Mouse (Mus musculus): Measurements from ENCODE around the gene Vmn2r23. TPM values are rescaled to one million over a fixed set of nuclear protein-coding genes. Genes with fewer than 3 reads are reported as not detected.
"Not testable (repeated sequence)": the region's sequence is repeated elsewhere in the genome, so short reads cannot be mapped to it uniquely, and the experiment has no call there.

Gene Vmn2r23
- polyA plus RNA-seq (2012; rRNA removed), result not detected in 2 replicates

- no peak within 1 kb of the TSS for H3K4me3 ChIP-seq (replicated peaks; ENCODE audit: insufficient read depth, low read depth, low read length)
- 64% methylated on average over 1 of the region's 1 CpGs for WGBS
These were observed at the start of gene Vmn2r23 for GRCm38 (mm10) chr6:123702370-123702769. Gene Vmn2r23 (plus strand): TSS chr6:123702670.

GRCm38 (mm10) chr6:123657040-123657439 is 45.4 kb upstream of the Vmn2r23 start:
- 63% methylated on average over 6 of the region's 6 CpGs for whole genome bisulfite sequencing
- Histone ChIP-seq H3K27me3 (ENCODE audit: control insufficient read depth, insufficient read depth, low read length) (no peaks in the 10 kb centered on the region), H3K4me3 (replicated peaks; ENCODE audit: insufficient read depth, low read depth, low read length) (no peak overlapping the region), H3K27ac (ENCODE audit: insufficient read depth, low read length) (no peak overlapping the region), H3K4me1 (ENCODE audit: control insufficient read depth, insufficient read depth, low read length) (no peaks in the 10 kb centered on the region)
- DNase-seq, result no peak
- TF ChIP-seq POLR2A (IDR thresholded peaks at IDR 0.05; ENCODE audit: borderline replicate concordance, insufficient read depth, low read length) (no peak), CTCF (IDR thresholded peaks at IDR 0.05; ENCODE audit: borderline replicate concordance, insufficient read depth, low read depth, low read length) (no peak)

More at GRCm38 (mm10) chr6:123702370-123702769, at the start of gene Vmn2r23:
- H3K4me1 ChIP-seq (ENCODE audit: control insufficient read depth, insufficient read depth, low read length), result no peaks in the 10 kb centered on the region
- DNase-seq, result no peak
- H3K27ac ChIP-seq (ENCODE audit: insufficient read depth, low read length), result no peak within 1 kb of the TSS
- no peak for TF ChIP-seq CTCF (IDR thresholded peaks at IDR 0.05; ENCODE audit: borderline replicate concordance, insufficient read depth, low read depth, low read length)
- no peaks in the 10 kb centered on the region for H3K27me3 ChIP-seq (ENCODE audit: control insufficient read depth, insufficient read depth, low read length)

DNA sequence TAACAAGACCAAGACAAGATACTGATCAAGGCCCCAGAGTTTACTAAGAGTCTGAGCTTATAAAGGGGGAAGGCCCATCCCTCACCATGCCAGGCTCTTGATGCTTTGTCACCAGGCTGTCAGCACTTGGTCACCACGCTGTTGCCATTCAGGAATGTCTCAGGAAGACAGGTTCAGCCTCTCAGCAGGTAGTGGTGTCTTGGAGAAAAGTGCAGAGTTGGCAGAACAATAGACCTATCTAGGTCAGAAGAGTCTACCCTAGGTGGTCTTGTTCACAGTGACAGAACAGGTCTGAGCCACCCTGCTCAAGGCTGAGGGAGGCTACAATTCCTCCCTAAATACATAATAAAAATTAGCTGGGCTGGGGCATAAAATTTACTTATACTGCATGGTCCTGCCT is 5.8 kb upstream of the Vmn2r23 start:
- not testable (repeated sequence) for H3K27me3 ChIP-seq (ENCODE audit: control insufficient read depth, insufficient read depth, low read length); H3K4me3 ChIP-seq (replicated peaks; ENCODE audit: insufficient read depth, low read depth, low read length); DNase-seq; H3K27ac ChIP-seq (ENCODE audit: insufficient read depth, low read length); H3K4me1 ChIP-seq (ENCODE audit: control insufficient read depth, insufficient read depth, low read length)
- 6% methylated on average over 1 of the region's 1 CpGs for WGBS

DNA sequence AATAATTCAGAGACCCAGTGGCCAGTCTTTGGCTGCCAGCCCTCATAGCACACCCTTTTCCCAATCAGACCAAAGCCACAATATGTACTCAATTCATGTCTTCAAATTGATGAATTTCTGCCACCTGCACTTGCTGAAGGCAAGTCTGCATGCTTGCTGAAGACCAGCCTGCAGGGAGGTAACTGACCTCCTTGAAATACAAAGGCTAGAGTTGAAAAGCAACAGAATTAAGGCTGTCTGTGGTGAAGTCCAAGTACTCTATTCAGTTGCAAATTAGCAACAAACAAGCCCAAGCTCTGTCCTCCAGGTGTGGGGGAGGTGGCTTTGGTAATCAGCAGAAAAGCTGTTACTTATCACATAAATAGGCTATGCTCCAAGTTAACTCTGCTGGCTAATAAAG is 5.3 kb upstream of the Vmn2r23 start:
- H3K27me3 ChIP-seq (ENCODE audit: control insufficient read depth, insufficient read depth, low read length), result no peaks in the 10 kb centered on the region
- no peak overlapping the region for H3K4me3 ChIP-seq (replicated peaks; ENCODE audit: insufficient read depth, low read depth, low read length)
- no peak for TF ChIP-seq CTCF (IDR thresholded peaks at IDR 0.05; ENCODE audit: borderline replicate concordance, insufficient read depth, low read depth, low read length)
- TF ChIP-seq POLR2A (IDR thresholded peaks at IDR 0.05; ENCODE audit: borderline replicate concordance, insufficient read depth, low read length), result no peak
- no peak overlapping the region for H3K27ac ChIP-seq (ENCODE audit: insufficient read depth, low read length)
- no peaks in the 10 kb centered on the region for H3K4me1 ChIP-seq (ENCODE audit: control insufficient read depth, insufficient read depth, low read length)
- no peak for DNase-seq

DNA sequence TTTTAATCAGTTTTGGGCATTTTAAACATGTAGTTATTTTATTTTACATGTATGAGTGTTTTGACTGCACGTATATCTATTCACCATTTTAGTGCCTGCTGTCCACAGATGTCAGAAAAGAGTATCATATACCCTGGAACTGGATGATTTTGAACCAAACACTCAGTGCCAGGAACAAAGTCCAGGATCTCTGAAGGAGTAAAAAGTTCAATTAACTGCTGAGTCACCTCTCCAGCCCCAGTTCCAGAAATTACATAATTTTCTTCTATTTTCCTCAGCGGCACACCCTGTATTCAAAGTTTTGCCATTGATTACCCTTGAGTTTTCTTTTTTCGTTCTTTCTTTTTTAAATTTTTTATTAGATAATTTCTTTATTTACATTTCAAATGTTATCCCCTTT is 67.6 kb downstream of the Vmn2r23 start:
- no peak for TF ChIP-seq POLR2A (IDR thresholded peaks at IDR 0.05; ENCODE audit: borderline replicate concordance, insufficient read depth, low read length)
- TF ChIP-seq CTCF (IDR thresholded peaks at IDR 0.05; ENCODE audit: borderline replicate concordance, insufficient read depth, low read depth, low read length), result no peak
- H3K27me3 ChIP-seq (ENCODE audit: control insufficient read depth, insufficient read depth, low read length), result no peaks in the 10 kb centered on the region
- no peak overlapping the region for H3K27ac ChIP-seq (ENCODE audit: insufficient read depth, low read length)
- no peak overlapping the region for H3K4me3 ChIP-seq (replicated peaks; ENCODE audit: insufficient read depth, low read depth, low read length)
- WGBS, result 78% methylated on average over 3 of the region's 3 CpGs
- no peaks in the 10 kb centered on the region for H3K4me1 ChIP-seq (ENCODE audit: control insufficient read depth, insufficient read depth, low read length)
- DNase-seq, result no peak

DNA sequence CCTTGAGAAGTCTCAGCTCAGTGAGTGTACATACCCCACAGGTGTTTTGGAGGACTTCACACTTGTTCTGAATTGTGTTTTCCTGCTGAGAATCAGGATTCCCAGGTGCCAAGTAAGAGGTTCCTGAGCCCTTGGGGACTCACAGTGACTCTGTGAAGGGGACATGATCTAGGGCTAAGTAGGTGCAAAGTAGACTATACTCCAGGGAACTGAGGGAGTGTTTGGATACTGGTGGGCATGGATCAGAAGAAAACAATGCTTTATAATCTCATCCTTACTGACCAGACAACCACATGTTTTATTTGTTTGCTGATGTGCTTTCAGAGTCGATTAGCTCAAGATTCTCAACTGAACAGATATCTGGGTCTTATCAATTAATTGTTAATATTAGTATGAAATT is 76.1 kb downstream of the Vmn2r23 start, which contains the start of gene Vmn2r24:
Gene Vmn2r24 (plus strand): TSS at position 301 of the 400 bp plus-strand sequence.
- no peak for DNase-seq
- no peak within 1 kb of the TSS for H3K27ac ChIP-seq (ENCODE audit: insufficient read depth, low read length)
- H3K27me3 ChIP-seq (ENCODE audit: control insufficient read depth, insufficient read depth, low read length), result no peaks in the 10 kb centered on the region
- no peak within 1 kb of the TSS for H3K4me3 ChIP-seq (replicated peaks; ENCODE audit: insufficient read depth, low read depth, low read length)
- 60% methylated on average over 1 of the region's 1 CpGs for WGBS
- TF ChIP-seq POLR2A (IDR thresholded peaks at IDR 0.05; ENCODE audit: borderline replicate concordance, insufficient read depth, low read length) (no peak), CTCF (IDR thresholded peaks at IDR 0.05; ENCODE audit: borderline replicate concordance, insufficient read depth, low read depth, low read length) (no peak)
- no peaks in the 10 kb centered on the region for H3K4me1 ChIP-seq (ENCODE audit: control insufficient read depth, insufficient read depth, low read length)

DNA sequence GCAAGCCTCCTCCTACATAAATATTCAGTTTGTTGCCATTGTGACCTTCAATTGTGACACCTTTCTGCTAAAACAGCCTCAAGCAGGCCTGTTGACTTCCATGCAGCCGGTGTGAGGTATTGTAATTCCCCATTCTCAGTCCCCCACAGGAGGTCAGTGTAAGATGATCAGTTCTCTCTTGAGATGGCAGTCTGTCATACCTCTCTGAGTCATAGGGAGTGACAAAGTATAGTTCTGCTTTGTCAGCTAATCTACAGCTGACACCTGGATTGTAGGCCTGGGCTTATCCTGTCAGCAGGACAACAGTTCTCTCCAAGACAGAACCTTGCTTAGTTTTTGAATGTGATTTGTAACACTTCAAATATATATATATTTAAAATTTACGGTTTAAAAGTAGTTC is 82.4 kb downstream of the Vmn2r23 start:
- Histone ChIP-seq H3K27me3 (ENCODE audit: control insufficient read depth, insufficient read depth, low read length) (no peaks in the 10 kb centered on the region), H3K27ac (ENCODE audit: insufficient read depth, low read length) (no peak overlapping the region), H3K4me3 (replicated peaks; ENCODE audit: insufficient read depth, low read depth, low read length) (no peak overlapping the region), H3K4me1 (ENCODE audit: control insufficient read depth, insufficient read depth, low read length) (no peaks in the 10 kb centered on the region)
- 64% methylated on average over 2 of the region's 2 CpGs for WGBS
- no peak for TF ChIP-seq POLR2A (IDR thresholded peaks at IDR 0.05; ENCODE audit: borderline replicate concordance, insufficient read depth, low read length)
- no peak for TF ChIP-seq CTCF (IDR thresholded peaks at IDR 0.05; ENCODE audit: borderline replicate concordance, insufficient read depth, low read depth, low read length)
- DNase-seq, result no peak

GRCm38 (mm10) chr6:123793746-123794145 is 91.3 kb downstream of the Vmn2r23 start:
- Histone ChIP-seq H3K27me3 (ENCODE audit: control insufficient read depth, insufficient read depth, low read length) (no peaks in the 10 kb centered on the region), H3K4me1 (ENCODE audit: control insufficient read depth, insufficient read depth, low read length) (no peaks in the 10 kb centered on the region), H3K4me3 (replicated peaks; ENCODE audit: insufficient read depth, low read depth, low read length) (no peak overlapping the region), H3K27ac (ENCODE audit: insufficient read depth, low read length) (no peak overlapping the region)
- no peak for TF ChIP-seq CTCF (IDR thresholded peaks at IDR 0.05; ENCODE audit: borderline replicate concordance, insufficient read depth, low read depth, low read length)
- TF ChIP-seq POLR2A (IDR thresholded peaks at IDR 0.05; ENCODE audit: borderline replicate concordance, insufficient read depth, low read length), result no peak
- DNase-seq, result no peak
- WGBS, result 33% methylated on average over 9 of the region's 9 CpGs

Other genes with a start within 250 kb of the Vmn2r23 start
- gene Vmn2r21, start 169.3 kb upstream of the Vmn2r23 start, polyA plus RNA-seq (2012; rRNA removed), result not detected in 2 replicates
- not detected in 2 replicates for gene Vmn2r22, start 51.9 kb upstream of the Vmn2r23 start, polyA plus RNA-seq (2012; rRNA removed)
- not detected in 2 replicates for gene Vmn2r24, start 76.2 kb downstream of the Vmn2r23 start, polyA plus RNA-seq (2012; rRNA removed)
- gene Vmn2r25, start 150.8 kb downstream of the Vmn2r23 start, polyA plus RNA-seq (2012; rRNA removed), result not detected in 2 replicates